Mouse (Mus musculus) adrenal gland, postnatal 14 days (tissue): ENCODE results near the gene Gal3st1. TPM values are rescaled to one million over a fixed set of nuclear protein-coding genes. Genes with fewer than 3 reads are reported as not detected.
A peak's percentile ranks its signal among the peaks of the same experiment; 100 is the strongest.
"Not testable (repeated sequence)": the region's sequence is repeated elsewhere in the genome, so short reads cannot be mapped to it uniquely, and the experiment has no call there.

ENCODE experiments used
- DNase-seq: peaks from one replicate; pipeline ENCODE4 v3.0.0; 2021; ENCODE audit warnings: mixed read lengths
- long read RNA-seq, 2 experiments: library from polyadenylated mRNA; stranded (forward); transcript quantifications; one replicate each; pipeline ENCODE4 v2.0.0; 2021
- total RNA-seq: library from RNA; stranded (reverse); gene quantifications from 2 replicates; pipeline ENCODE4 v1.2.3, GENCODE M21; 2021

Gene Gal3st1
- 0.48 and 0.53 TPM in 2 replicates for total RNA-seq
- long read RNA-seq, experiment 1, partial matches to known transcripts: 0 of 1 reads
- long read RNA-seq, experiment 1, other reads (novel, unspliced or antisense): 0 of 1 reads
- long read RNA-seq, experiment 2, partial matches to known transcripts: 0 of 1 reads
- long read RNA-seq, experiment 2, other reads (novel, unspliced or antisense): 1 of 1 reads

GRCm38 (mm10) chr11:3983291-3983862, at the start of gene Gal3st1:
Gene Gal3st1, plus strand, starts transcription at chr11:3983636.
- no peak for DNase-seq

DNA sequence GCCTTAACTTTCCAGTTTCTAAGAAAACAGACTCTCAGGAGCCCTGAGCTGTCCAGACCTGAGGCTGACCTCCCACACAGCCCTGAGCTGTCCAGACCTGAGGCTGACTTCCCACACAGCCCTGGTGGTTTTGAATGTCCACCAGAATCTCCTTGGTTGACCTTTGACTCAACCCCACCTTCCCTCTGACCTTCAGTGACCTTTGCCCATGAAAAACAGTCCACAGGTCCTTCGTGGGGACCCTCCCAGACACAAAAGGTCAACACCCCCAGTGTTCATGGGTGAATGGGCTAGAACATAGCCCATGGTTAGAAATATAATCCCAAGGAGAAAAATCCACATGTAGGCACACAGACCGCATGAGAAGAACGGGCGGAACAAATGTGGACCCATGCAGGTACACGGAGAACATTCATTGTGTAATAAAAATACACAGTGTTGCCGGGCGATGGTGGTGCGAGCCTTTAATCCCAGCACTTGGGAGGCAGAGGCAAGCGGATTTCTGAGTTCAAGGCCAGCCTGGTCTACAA, 49.6 kb upstream of the Gal3st1 start:
- no peak for DNase-seq

DNA sequence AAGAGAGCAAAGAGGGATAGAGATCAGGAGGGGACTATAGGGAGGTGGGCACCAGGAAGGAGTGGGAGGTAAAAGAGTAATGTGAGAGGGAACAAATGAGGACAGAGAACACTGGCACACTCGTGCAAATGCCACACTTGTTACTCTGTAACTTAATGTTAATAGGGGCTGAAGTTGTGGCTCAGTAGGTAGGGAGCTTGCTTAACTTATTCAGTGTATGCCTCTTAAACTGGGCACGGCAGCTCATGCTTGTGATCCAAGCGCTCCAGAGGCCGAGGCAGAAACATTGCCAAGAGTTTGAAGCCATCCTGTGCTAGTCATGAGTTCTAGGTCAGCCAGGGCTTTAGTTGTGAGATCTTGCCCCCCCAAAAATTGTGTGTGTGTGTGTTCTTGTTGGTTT, 48.3 kb upstream of the Gal3st1 start:
- DNase-seq: no peak

DNA sequence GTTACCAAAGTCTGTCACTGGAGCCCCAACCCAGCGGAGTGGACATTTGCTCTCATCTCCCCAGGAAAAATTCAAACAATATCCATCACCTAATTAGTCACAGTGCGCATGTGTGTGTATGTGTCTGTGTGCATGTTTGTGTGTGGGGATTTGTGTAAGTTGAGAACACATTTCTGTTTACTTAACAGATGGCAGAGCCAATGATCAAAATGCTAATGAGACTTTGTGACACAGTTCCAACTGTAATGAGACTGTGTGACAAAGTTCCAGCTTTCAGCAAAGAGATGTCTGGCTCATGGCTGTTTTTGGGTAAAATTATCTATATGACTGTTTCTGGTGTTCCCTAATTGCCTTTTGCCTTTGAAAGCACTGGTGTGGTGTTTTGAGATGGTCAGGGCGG, 47.1 kb upstream of the Gal3st1 start:
- no peak for DNase-seq

DNA sequence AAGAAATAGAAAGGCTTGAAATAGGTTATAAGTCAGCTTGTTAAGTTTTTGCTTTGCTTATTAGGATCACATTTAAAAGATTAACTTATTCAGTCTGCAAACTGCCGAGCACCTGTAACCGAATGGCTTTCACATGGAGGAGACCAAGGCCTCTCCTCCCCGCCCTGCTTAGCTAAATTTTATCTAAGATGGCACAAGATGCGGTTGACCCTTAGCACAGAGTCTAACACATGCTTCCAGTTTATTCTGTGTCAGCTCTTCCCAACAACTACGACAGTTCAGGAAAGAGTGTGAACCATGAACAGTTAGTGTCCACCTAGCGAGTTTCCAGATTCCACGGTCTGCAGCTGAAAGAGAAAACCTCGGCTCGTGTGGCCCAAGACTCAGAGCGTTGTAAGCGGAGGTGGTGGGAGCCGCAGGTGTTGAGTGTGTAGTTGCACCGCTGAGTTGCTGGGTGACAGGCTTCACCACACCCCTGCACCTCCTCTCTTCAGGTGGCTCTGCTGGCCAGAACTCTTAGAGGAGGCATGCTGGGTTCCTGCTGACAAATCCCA, 46.0 kb upstream of the Gal3st1 start:
- DNase-seq: no peak

DNA sequence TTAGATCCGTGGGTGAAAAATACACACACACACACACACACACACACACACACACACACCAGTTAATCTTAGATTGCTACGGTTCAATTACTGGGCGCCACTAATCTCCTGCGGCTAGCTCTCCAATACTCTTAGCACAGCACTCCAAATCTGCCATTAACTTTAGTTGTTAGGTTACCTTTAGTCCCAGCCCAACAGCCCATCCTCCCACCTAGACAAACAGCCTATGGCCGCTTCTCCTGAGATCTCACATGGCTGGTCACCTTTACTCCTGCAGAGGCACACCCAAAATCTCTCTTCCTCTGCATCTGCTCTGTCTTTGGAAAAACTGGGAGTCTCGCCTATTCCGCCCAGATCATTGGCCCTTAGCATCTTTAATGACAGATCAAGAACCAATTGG, 42.1 kb upstream of the Gal3st1 start:
- no peak for DNase-seq

DNA sequence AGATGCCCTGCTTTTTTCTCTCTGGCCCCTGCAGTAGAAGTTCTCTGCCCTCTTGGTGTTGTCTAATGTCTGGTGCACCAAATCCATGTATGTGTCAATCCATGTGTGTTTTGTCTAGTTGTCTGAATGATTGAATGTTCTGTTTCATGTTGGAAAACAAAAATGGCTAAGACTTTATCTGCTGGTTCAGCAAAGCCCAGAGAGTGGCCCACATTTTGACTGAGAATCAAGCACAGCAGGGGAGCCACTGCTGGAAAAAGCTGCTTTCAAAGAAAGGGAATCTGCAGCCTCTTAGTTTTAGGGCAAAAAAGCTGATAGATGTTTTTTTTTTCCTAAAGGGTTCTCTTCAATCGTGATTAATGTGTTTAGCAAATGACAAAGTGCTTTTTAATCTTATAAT, 37.0 kb upstream of the Gal3st1 start:
- DNase-seq: no peak

- not testable (repeated sequence) for DNase-seq
These were observed 28.6 kb upstream of the Gal3st1 start for GRCm38 (mm10) chr11:3954876-3955275.

- DNase-seq: not testable (repeated sequence)
These were observed 28.1 kb upstream of the Gal3st1 start for GRCm38 (mm10) chr11:3955371-3955770.

- no peak for DNase-seq
These were observed 22.5 kb upstream of the Gal3st1 start for GRCm38 (mm10) chr11:3960901-3961300.

DNA sequence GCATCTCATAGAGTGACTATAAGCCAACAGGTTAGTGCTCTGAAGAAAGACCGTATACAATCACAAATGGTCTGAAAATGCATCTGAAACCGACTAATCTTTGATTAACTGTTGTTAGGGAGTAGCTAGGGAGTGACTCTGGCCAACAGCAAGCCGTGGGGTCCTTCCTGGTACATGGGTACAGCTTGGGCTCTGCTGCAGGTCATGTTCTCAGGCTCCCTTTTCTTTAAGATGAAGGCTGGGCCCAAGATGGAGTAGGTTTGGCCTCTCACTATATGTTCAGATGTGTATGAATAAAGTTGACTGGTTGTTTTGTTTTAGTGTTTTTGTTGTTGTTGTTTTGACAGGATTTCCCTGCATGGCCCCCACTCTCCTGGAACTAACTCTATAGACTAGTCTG, 21.7 kb upstream of the Gal3st1 start:
- no peak for DNase-seq

DNA sequence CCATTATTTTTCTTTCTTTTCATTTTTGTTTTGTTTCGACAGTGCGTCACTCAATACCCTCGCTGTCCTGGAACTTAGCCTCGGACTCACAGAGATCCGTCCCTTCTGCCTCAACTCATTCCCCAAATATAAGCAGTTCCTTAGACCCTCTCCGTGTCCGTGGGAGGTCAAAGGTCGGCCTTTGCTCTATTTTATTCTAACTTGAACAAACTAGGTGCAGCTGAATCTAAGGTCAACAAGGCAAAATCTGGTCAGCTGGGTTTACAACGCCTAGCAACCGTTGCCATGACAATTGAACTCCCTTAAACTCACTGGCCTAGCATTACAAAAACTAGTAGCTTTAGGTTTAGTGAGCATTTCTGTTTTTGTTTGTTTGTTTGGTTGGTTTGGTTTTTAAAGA, 20.3 kb upstream of the Gal3st1 start:
- DNase-seq: peak; percentile 43

DNA sequence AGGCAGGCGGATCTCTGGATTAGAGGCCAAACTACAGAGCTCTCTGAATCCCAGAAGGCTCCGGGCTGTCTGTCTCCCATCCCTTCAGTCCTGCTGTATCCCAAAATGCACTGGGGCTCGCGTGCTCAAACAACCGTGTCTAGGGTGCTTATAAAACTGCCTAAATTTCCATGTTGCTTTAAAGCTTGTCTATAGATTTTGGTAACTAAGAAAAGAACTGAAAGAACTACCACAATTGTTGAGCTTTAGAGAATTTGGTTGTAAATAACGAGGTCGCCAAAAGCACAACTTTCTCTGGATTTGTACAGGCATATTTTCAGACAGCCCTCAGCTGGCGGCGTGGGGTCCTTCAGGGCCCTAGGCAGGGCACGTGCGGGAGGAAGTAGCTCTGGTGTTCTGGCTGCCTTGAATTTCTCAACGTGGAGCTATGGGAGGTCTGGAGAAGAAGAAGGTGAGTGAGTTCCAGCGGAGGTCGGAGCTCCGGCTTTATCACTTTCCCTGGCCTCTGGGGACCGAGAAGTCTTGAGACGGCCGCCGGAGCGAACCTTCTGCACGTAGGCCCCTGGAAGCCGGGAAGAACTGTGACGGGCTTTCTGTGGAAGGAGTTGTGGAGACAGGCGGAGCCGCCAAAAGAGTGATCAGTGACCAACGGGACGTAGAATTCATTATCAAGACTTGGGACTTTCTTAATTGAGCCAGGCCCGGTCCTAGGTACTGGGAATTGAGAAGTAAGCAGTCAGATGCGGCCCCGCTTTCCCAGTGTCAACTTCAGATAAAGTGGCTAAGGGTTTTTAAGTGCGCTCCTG, 19.6 kb upstream of the Gal3st1 start, which contains the start of gene Pes1:
Gene Pes1 (plus strand): TSS at position 366 of the 806 bp plus-strand sequence.
- DNase-seq: peak; percentile 87

- DNase-seq: no peak
These were observed 18.8 kb upstream of the Gal3st1 start for GRCm38 (mm10) chr11:3964416-3965172.

DNA sequence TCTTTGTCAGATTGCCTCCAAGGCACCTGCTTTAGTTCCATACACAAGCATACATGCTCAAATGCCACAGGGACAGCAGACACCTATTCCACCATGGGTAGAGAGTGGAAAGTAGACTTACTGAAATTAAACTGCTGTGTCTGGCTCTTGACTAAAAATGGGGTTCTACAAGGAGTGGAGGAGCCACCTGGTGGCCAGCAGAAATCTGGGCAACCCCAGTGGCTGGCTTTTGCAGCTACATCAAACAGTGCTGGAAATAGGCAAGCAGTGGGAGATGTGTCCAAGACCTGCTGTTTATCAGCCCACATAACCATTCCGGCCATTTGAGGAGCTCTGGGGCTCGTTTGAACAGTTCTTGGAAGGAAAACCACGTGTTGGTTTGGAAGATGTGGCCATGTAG, 13.6 kb upstream of the Gal3st1 start:
- no peak for DNase-seq

DNA sequence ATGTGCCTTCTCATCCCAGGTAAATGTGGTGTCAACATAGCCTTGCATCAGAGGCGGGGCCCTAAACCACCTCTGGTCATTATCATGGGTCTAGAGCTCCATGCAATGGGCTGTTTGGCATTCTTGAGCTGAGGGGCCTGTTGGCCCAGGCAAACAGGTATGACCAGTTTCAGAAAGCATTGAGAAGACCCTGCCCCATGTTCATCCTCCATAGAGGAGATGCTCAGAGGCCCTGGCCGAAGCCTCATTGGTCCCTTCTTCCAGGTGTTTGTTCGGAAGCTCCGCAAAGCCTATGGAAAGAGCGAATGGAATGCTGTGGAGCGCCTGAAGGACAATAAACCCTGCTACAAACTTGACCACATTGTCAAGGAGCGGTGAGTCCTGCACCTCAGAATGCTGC, 13.1 kb upstream of the Gal3st1 start:
- no peak for DNase-seq

DNA sequence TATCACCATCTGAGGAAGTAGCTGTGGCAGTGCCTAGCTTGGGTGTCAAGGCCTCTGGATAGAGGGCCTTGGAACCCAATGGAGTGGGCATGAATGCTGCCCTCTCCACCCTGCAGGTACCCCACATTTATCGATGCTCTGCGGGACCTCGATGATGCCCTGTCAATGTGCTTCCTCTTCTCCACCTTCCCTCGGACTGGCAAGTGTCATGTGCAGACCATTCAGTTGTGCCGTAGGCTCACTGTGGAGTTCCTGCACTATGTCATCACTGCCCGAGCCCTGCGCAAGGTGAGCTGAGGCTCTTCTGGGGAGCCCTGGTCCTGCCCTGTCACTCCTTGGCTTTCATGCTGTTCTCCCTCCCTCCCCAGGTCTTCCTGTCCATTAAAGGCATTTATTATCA, 10.4 kb upstream of the Gal3st1 start:
- DNase-seq: no peak

DNA sequence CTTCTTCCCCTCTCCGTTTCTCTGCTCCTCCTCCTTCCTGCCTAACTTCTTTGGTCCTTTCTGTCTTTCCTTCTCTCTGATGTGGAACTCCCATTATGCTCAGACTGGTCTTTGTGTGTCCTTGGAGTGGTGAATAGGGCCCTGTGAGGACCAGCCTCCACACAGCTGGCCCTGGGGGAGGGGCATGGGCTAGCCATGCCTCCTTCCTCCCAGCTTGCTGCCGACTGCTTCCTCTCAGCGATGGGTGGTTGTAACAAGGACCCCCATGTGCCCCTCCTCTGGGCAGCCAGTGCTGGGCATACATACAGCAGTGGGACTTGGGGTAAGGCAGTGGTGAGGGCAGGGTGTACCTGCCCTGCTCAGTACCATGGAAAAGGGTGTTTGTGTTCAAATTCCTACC, 9.1 kb upstream of the Gal3st1 start:
- no peak for DNase-seq

GRCm38 (mm10) chr11:3976678-3977077, 6.8 kb upstream of the Gal3st1 start, which contains the start of gene 4930556J24Rik:
Gene 4930556J24Rik, minus strand, starts transcription at chr11:3976778.
- no peak for DNase-seq

DNA sequence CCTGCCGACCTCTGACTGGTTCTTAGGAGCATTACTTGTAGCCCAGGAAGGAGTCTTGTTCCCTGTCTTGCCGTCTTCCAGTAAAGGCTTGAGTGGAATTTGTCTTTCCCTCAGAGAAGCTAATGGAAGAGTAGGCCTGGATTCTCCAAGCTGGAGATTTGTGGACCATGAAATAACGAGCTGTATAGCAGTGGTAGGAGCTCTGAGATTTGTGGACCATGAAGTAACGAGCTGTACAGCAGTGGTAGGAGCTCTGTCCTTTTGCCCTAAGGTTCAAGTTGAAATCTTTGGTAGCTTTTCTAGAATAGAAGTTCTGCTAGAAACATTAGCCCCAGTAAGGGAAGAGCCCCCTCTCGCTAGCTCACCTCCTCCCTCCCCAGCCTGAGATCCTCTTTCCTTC, 5.0 kb upstream of the Gal3st1 start:
- DNase-seq: no peak

DNA sequence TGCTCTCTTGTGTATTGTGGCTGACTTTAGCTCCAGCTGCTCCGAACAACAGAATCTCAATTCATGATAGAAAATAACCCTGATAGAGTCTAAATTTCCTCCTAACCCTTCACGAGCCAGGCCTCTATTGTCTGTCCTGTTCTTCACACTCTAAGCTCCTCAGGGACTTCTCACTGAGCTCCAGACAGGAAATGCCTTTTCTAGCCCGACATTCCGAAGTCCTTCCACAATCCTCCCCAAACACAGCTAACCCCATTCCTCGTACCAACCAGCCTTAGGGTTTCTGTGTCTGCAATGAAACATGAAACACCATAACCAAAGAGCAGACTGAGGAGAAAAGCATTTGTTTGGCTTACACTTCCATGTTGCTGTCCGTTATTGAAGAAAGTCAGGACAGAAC, 1.9 kb upstream of the Gal3st1 start:
- no peak for DNase-seq
